Mouse (Mus musculus) stomach, postnatal 0 days (tissue): ENCODE measurements around the gene Atg4a-ps.

Source experiments
- CTCF ChIP-seq: IDR thresholded peaks from 2 replicates; pipeline ENCODE4 v1.5.1; 2016; ENCODE audit warnings: antibody characterized with exemption, low read depth, mild to moderate bottlenecking, moderate library complexity
- EP300 ChIP-seq: optimal IDR thresholded peaks from 2 replicates; pipeline ENCODE3; 2016; ENCODE audit warnings: antibody characterized with exemption

GRCm38 (mm10) chr3:103606660-103607595 lies 38.9 kb downstream of the Atg4a-ps start:
- TF ChIP-seq CTCF (no peak), EP300 (no peak)
